Mouse (Mus musculus): Measurements from ENCODE around the gene 1700008O03Rik. TPM values are rescaled to one million over a fixed set of nuclear protein-coding genes. Genes with fewer than 3 reads are reported as not detected.

1700008O03Rik gene
- total RNA-seq, 4 experiments from 2014 or later, result 2.2 to 4.3 (median 2.8) TPM

DNA sequence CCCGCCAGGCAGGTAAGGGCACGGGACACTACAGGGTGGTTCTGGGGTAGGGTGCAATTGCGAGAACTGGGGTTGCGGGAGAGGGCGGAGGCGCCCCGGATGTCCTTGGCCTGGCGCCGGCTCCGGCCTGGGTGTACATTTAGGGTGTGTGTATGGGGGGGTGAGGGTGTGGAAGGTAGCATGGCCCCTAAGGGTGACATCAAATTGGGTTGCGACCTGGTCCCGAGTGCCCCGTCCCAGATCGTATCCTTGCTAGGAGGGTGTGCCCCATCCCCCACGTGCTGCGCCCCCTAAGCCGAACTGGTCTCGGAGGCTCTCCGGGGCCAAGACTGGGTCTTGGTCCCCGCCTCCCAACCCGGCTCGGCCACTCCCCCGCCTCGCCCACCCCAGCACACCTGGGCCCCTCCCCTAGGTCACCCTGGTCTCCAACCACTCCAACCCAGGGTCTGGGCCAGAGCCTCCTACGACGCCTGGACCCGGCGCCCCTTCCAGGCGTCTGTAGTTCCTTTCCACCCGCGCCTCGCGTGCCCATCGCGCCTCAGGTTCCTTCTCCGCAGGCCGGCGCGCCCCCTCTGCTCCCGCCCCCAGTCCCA is 75.2 kb downstream of the 1700008O03Rik start:
- no peak for DNase-seq (ENCODE audit: low spot score in 2 of 2)

Other genes with a start within 250 kb of the 1700008O03Rik start
- not detected for gene Klk1b16, start 249.1 kb downstream of the 1700008O03Rik start, total RNA-seq (2022)
- not detected for gene Klk1b24, start 197.6 kb downstream of the 1700008O03Rik start, total RNA-seq (2022)
- gene Klk1b3, start 187.6 kb downstream of the 1700008O03Rik start, total RNA-seq (2022), result not detected
- gene Klk1b4, start 178.4 kb downstream of the 1700008O03Rik start, total RNA-seq (2022), result not detected
- gene Klk1b5, start 169.9 kb downstream of the 1700008O03Rik start, total RNA-seq (2022), result not detected
- not detected for gene Klk1, start 160.5 kb downstream of the 1700008O03Rik start, total RNA-seq (2022)
- not detected for gene Gm36864, start 149.6 kb downstream of the 1700008O03Rik start, total RNA-seq (2022)
- gene 1700028J19Rik, start 139.1 kb downstream of the 1700008O03Rik start, total RNA-seq (2022), result 1 to 10 TPM; 1.3 to 2.4 (median 1.7) TPM
- 10 to 100 TPM; 76.7 to 94.0 (median 85.5) TPM for gene 2410002F23Rik, start 139.1 kb downstream of the 1700008O03Rik start, total RNA-seq (2022)
- gene Acp4, start 128.4 kb downstream of the 1700008O03Rik start, total RNA-seq (2022), result not detected
- gene Gm15517, start 124.4 kb downstream of the 1700008O03Rik start, total RNA-seq (2022), result not detected
- 1 to 10 TPM; 3.6 to 4.2 (median 3.6) TPM for gene Clec11a, start 78.9 kb downstream of the 1700008O03Rik start, total RNA-seq (2022)
- 100 to 1,000 TPM; 568 to 623 (median 583) TPM for gene Shank1, start 75.6 kb downstream of the 1700008O03Rik start, total RNA-seq (2022)
- 10 to 100 TPM; 82.9 to 94.7 (median 87.0) TPM for gene Syt3, start 1.7 kb downstream of the 1700008O03Rik start, total RNA-seq (2022)
- 100 to 1,000 TPM; 278 to 302 (median 291) TPM for gene Lrrc4b, start 43.2 kb upstream of the 1700008O03Rik start, total RNA-seq (2022)
- gene Aspdh, start 79.6 kb upstream of the 1700008O03Rik start, total RNA-seq (2022), result 10 to 100 TPM; 11.1 to 13.6 (median 12.4) TPM
- gene Josd2, start 82.2 kb upstream of the 1700008O03Rik start, total RNA-seq (2022), result 100 to 1,000 TPM in 2 of 4 experiments, 10 to 100 TPM in 2; 97.1 to 114 (median 103) TPM
- gene Emc10, start 110.7 kb upstream of the 1700008O03Rik start, total RNA-seq (2022), result 100 to 1,000 TPM; 201 to 225 (median 215) TPM
- 10 to 100 TPM; 15.5 to 21.6 (median 19.0) TPM for gene Fam71e1, start 110.8 kb upstream of the 1700008O03Rik start, total RNA-seq (2022)
- gene Mybpc2, start 138.8 kb upstream of the 1700008O03Rik start, total RNA-seq (2022), result under 1 TPM in 3 of 4 experiments, not detected in 1; 0.10 to 0.57 (median 0.14) TPM
- under 1 TPM in 1 of 4 experiments, not detected in 3; 0.16 TPM for gene Spib, start 146.3 kb upstream of the 1700008O03Rik start, total RNA-seq (2022)
- gene Pold1, start 163.0 kb upstream of the 1700008O03Rik start, total RNA-seq (2022), result 10 to 100 TPM in 2 of 4 experiments, 1 to 10 TPM in 2; 8.2 to 11.5 (median 10.2) TPM
- 10 to 100 TPM; 57.2 to 67.9 (median 61.1) TPM for gene Nr1h2, start 168.1 kb upstream of the 1700008O03Rik start, total RNA-seq (2022)
- gene Napsa, start 186.6 kb upstream of the 1700008O03Rik start, total RNA-seq (2022), result under 1 TPM in 1 of 4 experiments, not detected in 3; 0.65 TPM
- gene Kcnc3, start 204.8 kb upstream of the 1700008O03Rik start, total RNA-seq (2022), result 100 to 1,000 TPM; 133 to 157 (median 145) TPM

All from layer of hippocampus, adult 8-10 months (tissue).